In genomic region chr13:94116705-94117410, GRCm38 (mm10) we compare ENCODE assay signal across 9 mouse cellular contexts. TPM values are rescaled to one million over a fixed set of nuclear protein-coding genes. Genes with fewer than 3 reads are reported as not detected.
DNase-seq lines count a peak whose midpoint lies in the region; ATAC-seq and TF ChIP-seq lines count a peak whose summit lies in the region.
"Had no signal": no experiment of that assay in that cellular context is flagged by ENCODE, and none has a peak within 500 bp of the region (broad histone marks: within the 10 kb centered on the region; RNA-seq: fewer than 3 reads in every experiment).

No protein-coding gene starts in this region.

- no peak for ATAC-seq in forebrain, embryonic 14.5 days
- ATAC-seq in lung, embryonic 14.5 days (ENCODE audit: insufficient read depth): peak; percentile 39; the same call in 1 of the 2 replicates

- TF ChIP-seq CTCF in lung, embryonic 14.5 days (IDR thresholded peaks at IDR 0.05; ENCODE audit: low read depth): no peak

- peaks cover 21% of the 10 kb centered on the region for H3K36me3 ChIP-seq in forebrain, embryonic 10.5 days (replicated peaks)
- no peaks in the 10 kb centered on the region for H3K36me3 ChIP-seq in forebrain, embryonic 14.5 days (ENCODE audit: control insufficient read depth, insufficient read depth, low read length)
- H3K36me3 ChIP-seq in lung, embryonic 14.5 days (ENCODE audit: insufficient read depth): peaks cover 10% of the 10 kb centered on the region; the same call in 1 of the 2 replicates
- H3K36me3 ChIP-seq: hindbrain, embryonic 15.5 days had no signal

- H3K9ac ChIP-seq in forebrain, embryonic 14.5 days (ENCODE audit: low read length): no peak overlapping the region
- no peak overlapping the region for H3K9ac ChIP-seq in lung, embryonic 14.5 days
- H3K9ac ChIP-seq: hindbrain, embryonic 15.5 days had no signal

- peak overlapping the region; percentile 40; the same call in 1 of the 2 replicates for H3K27ac ChIP-seq in forebrain, embryonic 10.5 days
- H3K27ac ChIP-seq in forebrain, embryonic 14.5 days (ENCODE audit: low read depth, low read length): no peak overlapping the region
- peak overlapping the region; percentile 22; the same call in 1 of the 2 replicates for H3K27ac ChIP-seq in lung, embryonic 14.5 days (ENCODE audit: low read depth)
- H3K27ac ChIP-seq: hindbrain, embryonic 15.5 days had no signal

- DNase-seq in forebrain, embryonic 10.5 days (ENCODE audit: extremely low spot score, low spot score): no peak
- DNase-seq in forebrain, embryonic 14.5 days (ENCODE audit: low spot score): no peak
- no peak for DNase-seq in lung, embryonic 14.5 days
- no peak for DNase-seq in lung, postnatal 10 days
- peak; percentile 25 for DNase-seq in heart, postnatal 4 days
- DNase-seq in mesoderm, embryonic 11.5 days (ENCODE audit: low read depth, low spot score): peak; percentile 59
- DNase-seq in thymus, postnatal 25 days: no peak
- no peak for DNase-seq in urinary bladder, postnatal 25 days (ENCODE audit: low spot score)

- H3K27me3 ChIP-seq in forebrain, embryonic 10.5 days (ENCODE audit: poor library complexity, severe bottlenecking): no peaks in the 10 kb centered on the region
- H3K27me3 ChIP-seq in forebrain, embryonic 14.5 days (replicated peaks; ENCODE audit: control insufficient read depth, insufficient read depth, low read length): no peaks in the 10 kb centered on the region
- no peaks in the 10 kb centered on the region for H3K27me3 ChIP-seq in lung, embryonic 14.5 days (ENCODE audit: insufficient read depth, low read length)
- H3K27me3 ChIP-seq: hindbrain, embryonic 15.5 days had no signal

- no peak overlapping the region for H3K4me2 ChIP-seq in forebrain, embryonic 14.5 days (ENCODE audit: low read length)
- no peak overlapping the region for H3K4me2 ChIP-seq in lung, embryonic 14.5 days
- H3K4me2 ChIP-seq: hindbrain, embryonic 15.5 days had no signal

- peaks cover 24% of the 10 kb centered on the region for H3K4me1 ChIP-seq in forebrain, embryonic 10.5 days
- no peaks in the 10 kb centered on the region for H3K4me1 ChIP-seq in forebrain, embryonic 14.5 days (ENCODE audit: control insufficient read depth, insufficient read depth, low read length)
- no peaks in the 10 kb centered on the region for H3K4me1 ChIP-seq in lung, embryonic 14.5 days (ENCODE audit: insufficient read depth)
- H3K4me1 ChIP-seq: hindbrain, embryonic 15.5 days had no signal

- peaks cover 10% of the 10 kb centered on the region; the same call in 1 of the 2 replicates for H3K9me3 ChIP-seq in forebrain, embryonic 10.5 days
- H3K9me3 ChIP-seq in forebrain, embryonic 14.5 days (replicated peaks; ENCODE audit: control insufficient read depth, low read length): no peaks in the 10 kb centered on the region
- peaks cover 8% of the 10 kb centered on the region; the same call in 1 of the 2 replicates for H3K9me3 ChIP-seq in lung, embryonic 14.5 days (ENCODE audit: low read depth, low read length)
- H3K9me3 ChIP-seq: hindbrain, embryonic 15.5 days had no signal

- H3K4me3 ChIP-seq in forebrain, embryonic 10.5 days: no peak overlapping the region
- no peak overlapping the region for H3K4me3 ChIP-seq in forebrain, embryonic 14.5 days (ENCODE audit: low read depth, low read length)
- no peak overlapping the region for H3K4me3 ChIP-seq in lung, embryonic 14.5 days (ENCODE audit: low read depth, low read length)
- H3K4me3 ChIP-seq: hindbrain, embryonic 15.5 days had no signal

- WGBS in forebrain, embryonic 10.5 days: 60% methylated on average over 13 of the region's 13 CpGs
- 61% methylated on average over 13 of the region's 13 CpGs for WGBS in forebrain, embryonic 14.5 days
- WGBS in lung, embryonic 14.5 days: 52% methylated on average over 13 of the region's 13 CpGs

RNA-seq across cellular contexts. Expression of gene Lhfpl2, which starts 59.3 kb away (rescaled TPM):
- 21.0 and 22.0 TPM in 2 replicates for polyA plus RNA-seq in forebrain, embryonic 10.5 days (2016; fragmentation: Nextera tagmentation; extraction: Ambion mirVana)
- polyA plus RNA-seq in forebrain, embryonic 14.5 days (2014; fragmentation: Nextera tagmentation; extraction: Ambion mirVana): 9.7 and 13.4 TPM in 2 replicates
- polyA plus RNA-seq in lung, embryonic 14.5 days (2014; fragmentation: Nextera tagmentation; extraction: Ambion mirVana): 61.2 and 64.5 TPM in 2 replicates
- 10 to 100 TPM; 33.9 to 42.2 TPM for total RNA-seq in heart, postnatal 4 days (2021)

Comparison
In these comparisons a context has a peak if more than half of its experiments do, and no peak if none do; other contexts are left out.
1. DNase-seq: peak in heart, postnatal 4 days (single experiment) and mesoderm, embryonic 11.5 days (single experiment); none in forebrain, embryonic 10.5 days (single experiment), forebrain, embryonic 14.5 days (single experiment), lung, embryonic 14.5 days (single experiment), lung, postnatal 10 days (single experiment), thymus, postnatal 25 days (single experiment) and urinary bladder, postnatal 25 days (single experiment).